Mouse (Mus musculus) Patski (cell line): Measurements from ENCODE around the gene Med29. TPM values are rescaled to one million over a fixed set of nuclear protein-coding genes. Genes with fewer than 3 reads are reported as not detected.

Experiments used
- ATAC-seq: fragments of 100-300 bp; one replicate; pipeline ENCODE4 v1.8.0; 2021
- CTCF ChIA-PET: fragments of 350-600 bp; sonication (Branson Sonifier 250); formaldehyde crosslinking; loops from one replicate; lab custom pipeline; 2022; ENCODE audit warnings: inconsistent platforms; lab: Charles Lee
- POLR2A ChIA-PET: fragments of 350-600 bp; sonication (Branson Sonifier 250); formaldehyde crosslinking; loops from one replicate; lab custom pipeline; 2022; ENCODE audit warnings: antibody characterized with exemption, inconsistent platforms; lab: Charles Lee
- DNase-seq: peaks from one replicate; pipeline ENCODE4 v3.0.0-alpha.2; 2011; ENCODE audit warnings: low read depth, low spot score
- H3K27me3 ChIP-seq: fragments of 371-371 bp; one replicate; pipeline ENCODE4 v1.5.1; 2021
- CTCF ChIP-seq: fragments of 100-300 bp; IDR thresholded peaks from one replicate; pipeline ENCODE4 v1.5.1; 2021
- in situ Hi-C: fragments of 300-500 bp; cut with MboI; formaldehyde crosslinking; loops from 3 replicates; pipeline ENCODE4 v1.11.1; 2018; ENCODE audit warnings: low pct_unique_long_range_greater_than_20kb, mixed read lengths
- polyA plus RNA-seq: library from polyadenylated mRNA; unstranded; gene quantifications from one replicate; pipeline ENCODE4 v1.2.3, GENCODE M21; 2021

Med29 gene
- polyA plus RNA-seq: 32.4 TPM

GRCm38 (mm10) chr7:28392429-28393271, at the start of gene Med29, which contains the start of gene Paf1:
Gene Med29 (minus strand): TSS chr7:28392708.
Gene Paf1 (plus strand): TSS chr7:28392951.
- no peaks in the 10 kb centered on the region for H3K27me3 ChIP-seq
- in situ Hi-C loops: no loop called here
- DNase-seq (peak; percentile 98), ATAC-seq (peak; percentile 93)
- TF ChIP-seq CTCF: no peak
- ChIA-PET CTCF (interaction anchor here (0.7 to 0.9 kb wide), 2 partner anchors 45 to 53 kb away, joined by 3 to 4 read pairs; partner anchors contain the start of gene Gmfg), POLR2A (interaction anchor here (0.5 to 1.8 kb wide), 2 partner anchors 18 to 42 kb away, joined by 6 read pairs; no protein-coding TSS in a partner anchor)

- no peak for TF ChIP-seq CTCF
- in situ Hi-C loops: loop anchor here (5.0 kb wide), 1 partner anchor 285 kb away; no protein-coding TSS in a partner anchor
Measured at GRCm38 (mm10) chr7:28441776-28442485, 49.4 kb upstream of the Med29 start.

GRCm38 (mm10) chr7:28440739-28441138, 48.2 kb upstream of the Med29 start:
- ATAC-seq: no peak
- DNase-seq: no peak
- TF ChIP-seq CTCF: no peak
- POLR2A ChIA-PET: no interaction called here
- peaks cover 4% of the 10 kb centered on the region for H3K27me3 ChIP-seq
- CTCF ChIA-PET: interaction anchor here (1.1 kb wide), 1 partner anchor 287 kb away, joined by 3 read pairs; no protein-coding TSS in a partner anchor
- in situ Hi-C loops: loop anchor here (5.0 kb wide), 1 partner anchor 287 kb away; no protein-coding TSS in a partner anchor

More at GRCm38 (mm10) chr7:28441776-28442485, 49.4 kb upstream of the Med29 start:
- CTCF ChIA-PET: interaction anchor here (1.1 kb wide), 3 partner anchors 159 to 285 kb away, joined by 3 to 4 read pairs (median 3); no protein-coding TSS in a partner anchor
- no peak for DNase-seq
- POLR2A ChIA-PET: no interaction called here
- H3K27me3 ChIP-seq: peaks cover 9% of the 10 kb centered on the region
- no peak for ATAC-seq

GRCm38 (mm10) chr7:28438771-28439170, 46.3 kb upstream of the Med29 start:
- ChIA-PET CTCF (interaction anchor here (1.3 kb wide), 1 partner anchor 162 kb away, joined by 7 read pairs; no protein-coding TSS in a partner anchor), POLR2A (interaction anchor here (0.7 kb wide), 1 partner anchor 162 kb away, joined by 7 read pairs; no protein-coding TSS in a partner anchor)
- ATAC-seq: no peak
- in situ Hi-C loops: no loop called here
- no peak for TF ChIP-seq CTCF
- DNase-seq: no peak
- H3K27me3 ChIP-seq: no peaks in the 10 kb centered on the region

GRCm38 (mm10) chr7:28437964-28438363, 45.5 kb upstream of the Med29 start:
- POLR2A ChIA-PET: interaction anchor here (0.6 kb wide), 1 partner anchor 270 kb away, joined by 3 read pairs; no protein-coding TSS in a partner anchor
- CTCF ChIA-PET: interaction anchor here (1.1 to 1.9 kb wide), 8 partner anchors 9 to 304 kb away, joined by 3 to 10 read pairs (median 4); partner anchors contain the start of genes Med29, Mrps12, Paf1 and Sars2

GRCm38 (mm10) chr7:28436932-28437570, 44.5 kb upstream of the Med29 start, which contains the start of gene Gmfg:
Gene Gmfg (plus strand): TSS chr7:28437447.
- ChIA-PET POLR2A (no interaction called here), CTCF (interaction anchor here (1.0 to 1.9 kb wide), 8 partner anchors 10 to 305 kb away, joined by 3 to 12 read pairs (median 4); partner anchors contain the start of genes Med29, Mrps12, Paf1 and Sars2)
- ATAC-seq (peak; percentile 63), DNase-seq (peak; percentile 56)
- no peaks in the 10 kb centered on the region for H3K27me3 ChIP-seq
- in situ Hi-C loops: no loop called here
- peak; percentile 63 for TF ChIP-seq CTCF

More at GRCm38 (mm10) chr7:28437964-28438363, 45.5 kb upstream of the Med29 start:
- H3K27me3 ChIP-seq: no peaks in the 10 kb centered on the region
- no peak for DNase-seq
- no peak for TF ChIP-seq CTCF
- in situ Hi-C loops: no loop called here
- no peak for ATAC-seq

- peak; percentile 92 for TF ChIP-seq CTCF
- peak; percentile 94 for DNase-seq
- ChIA-PET POLR2A (no interaction called here), CTCF (interaction anchor here (1.0 to 1.9 kb wide), 5 partner anchors 10 to 305 kb away, joined by 3 to 12 read pairs (median 5); partner anchors contain the start of genes Mrps12 and Sars2)
- ATAC-seq: peak; percentile 98
- in situ Hi-C loops: no loop called here
- no peaks in the 10 kb centered on the region for H3K27me3 ChIP-seq
Measured at GRCm38 (mm10) chr7:28436271-28436904, 43.9 kb upstream of the Med29 start.

- TF ChIP-seq CTCF: no peak
- ATAC-seq: no peak
- H3K27me3 ChIP-seq: no peaks in the 10 kb centered on the region
- DNase-seq: no peak
- POLR2A ChIA-PET: interaction anchor here (0.6 kb wide), 1 partner anchor 833 kb away, joined by 6 read pairs; no protein-coding TSS in a partner anchor
- CTCF ChIA-PET: interaction anchor here (1.9 kb wide), 1 partner anchor 21 kb away, joined by 5 read pairs; no protein-coding TSS in a partner anchor
- in situ Hi-C loops: no loop called here
Measured at GRCm38 (mm10) chr7:28435660-28436259, 43.3 kb upstream of the Med29 start.
